24 mouse cellular contexts compared by ENCODE assay signal in the genomic region with DNA sequence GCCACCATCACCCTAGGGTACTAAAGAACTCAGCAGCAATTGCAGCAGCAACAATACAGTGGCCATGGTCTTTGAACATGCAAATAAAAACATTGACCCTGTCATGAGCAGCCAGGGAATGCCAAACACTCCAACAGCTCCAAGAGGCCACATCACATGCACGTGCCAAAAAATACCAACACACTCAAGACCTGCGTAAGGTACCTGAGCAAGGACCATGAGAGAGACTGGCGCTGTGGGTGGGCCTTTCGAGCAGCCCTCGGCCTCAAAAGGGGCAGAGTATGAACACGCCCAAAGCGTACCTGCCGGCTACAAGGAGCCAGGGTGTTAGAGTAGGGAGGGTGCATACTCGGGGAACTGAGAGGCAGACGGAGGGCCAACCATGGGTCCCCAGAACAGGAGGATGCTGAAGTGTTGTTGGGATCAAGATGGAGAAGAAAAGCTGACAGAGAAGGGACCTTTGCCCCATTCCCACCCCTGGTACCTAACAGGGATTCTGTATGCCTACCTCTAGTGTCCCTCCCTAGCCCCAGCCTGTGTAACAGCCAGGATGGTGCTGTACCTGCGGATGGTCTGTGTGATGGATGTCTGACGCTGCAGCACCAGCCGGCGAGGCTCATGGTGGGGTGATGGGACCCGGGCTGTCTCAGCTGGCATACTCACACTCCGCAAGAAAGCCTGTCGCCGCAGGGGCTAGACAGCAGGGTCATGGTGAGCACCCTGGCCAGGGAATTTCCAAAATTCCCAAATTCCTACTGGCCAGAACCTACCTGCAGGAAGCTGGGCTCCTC. TPM values are rescaled to one million over a fixed set of nuclear protein-coding genes. Genes with fewer than 3 reads are reported as not detected.
DNase-seq lines count a peak whose midpoint lies in the region; ATAC-seq and TF ChIP-seq lines count a peak whose summit lies in the region.
"Had no signal": no experiment of that assay in that cellular context is flagged by ENCODE, and none has a peak within 500 bp of the region (broad histone marks: within the 10 kb centered on the region; RNA-seq: fewer than 3 reads in every experiment).

No protein-coding gene starts in this region.

- H3K4me2 ChIP-seq in liver, embryonic 12.5 days, result no peak overlapping the region
- H3K4me2 ChIP-seq: embryonic facial prominence, embryonic 12.5 days; forebrain, embryonic 12.5 days; heart, embryonic 13.5 days; hindbrain, embryonic 12.5 days had no signal

- H3K9me3 ChIP-seq in liver, embryonic 12.5 days (replicated peaks), result no peaks in the 10 kb centered on the region
- H3K9me3 ChIP-seq: embryonic facial prominence, embryonic 12.5 days; forebrain, embryonic 12.5 days; heart, embryonic 13.5 days; hindbrain, embryonic 12.5 days had no signal

- no peaks in the 10 kb centered on the region for H3K27me3 ChIP-seq in liver, adult 2 months (ENCODE audit: control insufficient read depth, insufficient read depth, low read length)
- H3K27me3 ChIP-seq in liver, embryonic 12.5 days (replicated peaks), result peaks cover 29% of the 10 kb centered on the region
- H3K27me3 ChIP-seq: CH12.LX; embryonic facial prominence, embryonic 12.5 days; heart, embryonic 13.5 days; Patski had no signal

- no peaks in the 10 kb centered on the region; the same call in 1 of the 2 replicates for H3K79me2 ChIP-seq in liver, adult 2 months (ENCODE audit: control insufficient read depth, insufficient read depth, low read length)

- no peak for TF ChIP-seq POLR2A in liver, adult 2 months (IDR thresholded peaks at IDR 0.05; ENCODE audit: extremely low read depth, insufficient read depth, low read length)
- no peak for TF ChIP-seq POLR2A in lung, adult 2 months (IDR thresholded peaks at IDR 0.05; ENCODE audit: borderline replicate concordance, extremely low read depth, low read depth, low read length)

- no peak overlapping the region for H3K9ac ChIP-seq in liver, adult 2 months (ENCODE audit: low read depth, low read length)
- H3K9ac ChIP-seq in liver, embryonic 12.5 days, result no peak overlapping the region
- H3K9ac ChIP-seq: embryonic facial prominence, embryonic 12.5 days; forebrain, embryonic 12.5 days; heart, embryonic 13.5 days; hindbrain, embryonic 12.5 days had no signal

- TF ChIP-seq CTCF in gastrocnemius, adult 2 months (IDR thresholded peaks at IDR 0.05), result no peak
- TF ChIP-seq CTCF in liver, adult 2 months (IDR thresholded peaks at IDR 0.05; ENCODE audit: low read depth, low read length), result no peak
- TF ChIP-seq CTCF in lung, adult 2 months (IDR thresholded peaks at IDR 0.05; ENCODE audit: insufficient read depth, low read length), result no peak

- peak; percentile 22 for DNase-seq in gastrocnemius, adult 2 months
- no peak for DNase-seq in gastrocnemius, postnatal 14 days
- DNase-seq in liver, adult 2 months (ENCODE audit: extremely low read depth, low read depth, low spot score), result peak; percentile 36
- peak; percentile 54 for DNase-seq in lung, adult 2 months
- DNase-seq in lung, postnatal 10 days, result peak; percentile 26
- no peak for DNase-seq in kidney, adult 18-20 months
- DNase-seq: adrenal gland, postnatal 25 days; cerebellum, adult 18-20 months; cerebellum, postnatal 10 days; embryo, embryonic 11 days; gastrocnemius, postnatal 25 days; heart, postnatal 4 days had no signal

- no peak overlapping the region for H3K4me3 ChIP-seq in gastrocnemius, adult 2 months
- no peak overlapping the region for H3K4me3 ChIP-seq in liver, adult 2 months (ENCODE audit: insufficient read depth, low read depth, low read length)
- H3K4me3 ChIP-seq in liver, embryonic 12.5 days, result no peak overlapping the region
- no peak overlapping the region for H3K4me3 ChIP-seq in lung, adult 2 months (replicated peaks; ENCODE audit: extremely low read depth, low read depth, low read length)
- H3K4me3 ChIP-seq: embryonic facial prominence, embryonic 12.5 days; forebrain, embryonic 12.5 days; heart, embryonic 13.5 days; hindbrain, embryonic 12.5 days had no signal

- no peak for ATAC-seq in liver, embryonic 12.5 days
- ATAC-seq: activated CD4-positive, CD25-positive, alpha-beta regulatory T cell, adult 4 months; forebrain, embryonic 16.5 days; Patski had no signal

- H3K4me1 ChIP-seq in liver, adult 2 months (ENCODE audit: control insufficient read depth, insufficient read depth, low read length), result no peaks in the 10 kb centered on the region
- H3K4me1 ChIP-seq in liver, embryonic 12.5 days, result peaks cover 27% of the 10 kb centered on the region
- H3K4me1 ChIP-seq in lung, adult 2 months (ENCODE audit: control insufficient read depth, insufficient read depth, low read length), result peaks cover 6% of the 10 kb centered on the region; the same call in 1 of the 2 replicates

- H3K27ac ChIP-seq in gastrocnemius, adult 2 months, result no peak overlapping the region
- no peak overlapping the region for H3K27ac ChIP-seq in liver, adult 2 months (replicated peaks; ENCODE audit: insufficient read depth, low read depth, low read length)
- no peak overlapping the region for H3K27ac ChIP-seq in liver, embryonic 12.5 days
- H3K27ac ChIP-seq: embryonic facial prominence, embryonic 12.5 days; forebrain, embryonic 12.5 days; heart, embryonic 13.5 days; hindbrain, embryonic 12.5 days had no signal

- WGBS in liver, adult 2 months, result 85% methylated on average over 18 of the region's 18 CpGs
- 80% methylated on average over 18 of the region's 18 CpGs for WGBS in liver, embryonic 12.5 days (ENCODE audit: insufficient replicate concordance)
- 85% methylated on average over 18 of the region's 18 CpGs for WGBS in lung, adult 2 months

- intact Hi-C loops in gastrocnemius, adult 2 months (cut with DNase I), result loop anchor here (10.0 kb wide), 1 partner anchor 109 kb away; no protein-coding TSS in a partner anchor
- intact Hi-C loops in gastrocnemius, postnatal 14 days (cut with DNase I; ENCODE audit: low total_unique reads), result no loop called here

- H3K36me3 ChIP-seq in liver, adult 2 months (ENCODE audit: control insufficient read depth, insufficient read depth, low read length), result no peaks in the 10 kb centered on the region
- peaks cover 48% of the 10 kb centered on the region for H3K36me3 ChIP-seq in liver, embryonic 12.5 days

RNA-seq across cellular contexts. Expression of a gene that starts 6.5 kb away (rescaled TPM):
- total RNA-seq in gastrocnemius, adult 2 months (2021), result 10 to 100 TPM; 17.9 to 19.9 TPM
- 10 to 100 TPM; 18.4 to 24.4 TPM for total RNA-seq in gastrocnemius, postnatal 14 days (2021)
- 3.1 and 3.8 TPM in 2 replicates for total RNA-seq in liver, adult 2 months (2014; rRNA removed)
- polyA plus RNA-seq in liver, adult 2 months (2012; rRNA removed), result 11.1 and 18.0 TPM in 2 replicates
- 12.0 and 14.1 TPM in 2 replicates for polyA plus RNA-seq in liver, embryonic 12.5 days (2016; fragmentation: Nextera tagmentation; extraction: Ambion mirVana)
- 183 and 195 TPM in 2 replicates for polyA plus RNA-seq in lung, adult 2 months (2012; rRNA removed)
- total RNA-seq: granulocyte monocyte progenitor cell, adult 5-6 weeks had no signal

RNA-seq across cellular contexts. Expression of a gene that starts 10.4 kb away (rescaled TPM):
- total RNA-seq in gastrocnemius, adult 2 months (2021), result 1 to 10 TPM; 9.5 to 9.7 TPM
- 1 to 10 TPM; 8.6 to 8.9 TPM for total RNA-seq in gastrocnemius, postnatal 14 days (2021)
- total RNA-seq in liver, adult 2 months (2014; rRNA removed), result 10.9 and 11.7 TPM in 2 replicates
- polyA plus RNA-seq in liver, adult 2 months (2012; rRNA removed), result 6.0 and 7.6 TPM in 2 replicates
- 103 TPM in 2 replicates for polyA plus RNA-seq in liver, embryonic 12.5 days (2016; fragmentation: Nextera tagmentation; extraction: Ambion mirVana)
- 12.5 and 16.5 TPM in 2 replicates for polyA plus RNA-seq in lung, adult 2 months (2012; rRNA removed)

RNA-seq across cellular contexts. Expression of a gene that starts 10.7 kb away (rescaled TPM):
- total RNA-seq in gastrocnemius, adult 2 months (2021), result 1 to 10 TPM; 3.1 to 5.3 TPM
- 1 to 10 TPM; 7.9 to 9.6 TPM for total RNA-seq in gastrocnemius, postnatal 14 days (2021)
- total RNA-seq in liver, adult 2 months (2014; rRNA removed), result 9.0 and 10.3 TPM in 2 replicates
- polyA plus RNA-seq in liver, adult 2 months (2012; rRNA removed), result 7.1 and 9.1 TPM in 2 replicates
- 25.7 and 27.2 TPM in 2 replicates for polyA plus RNA-seq in liver, embryonic 12.5 days (2016; fragmentation: Nextera tagmentation; extraction: Ambion mirVana)
- polyA plus RNA-seq in lung, adult 2 months (2012; rRNA removed), result 9.8 and 12.4 TPM in 2 replicates

RNA-seq across cellular contexts. Expression of a gene that starts 15.5 kb away (rescaled TPM):
- total RNA-seq in gastrocnemius, adult 2 months (2021), result not detected
- under 1 TPM in 1 of 2 experiments, not detected in 1; 0.31 TPM for total RNA-seq in gastrocnemius, postnatal 14 days (2021)
- total RNA-seq in liver, adult 2 months (2014; rRNA removed), result 0.20 TPM in 1 of 2 replicates, not detected in the other
- polyA plus RNA-seq in liver, adult 2 months (2012; rRNA removed), result 0.06 and 0.07 TPM in 2 replicates
- polyA plus RNA-seq in liver, embryonic 12.5 days (2016; fragmentation: Nextera tagmentation; extraction: Ambion mirVana), result 0.22 and 0.30 TPM in 2 replicates
- 1.4 and 2.3 TPM in 2 replicates for polyA plus RNA-seq in lung, adult 2 months (2012; rRNA removed)
- total RNA-seq: adrenal gland, postnatal 25 days; common myeloid progenitor, adult 5-6 weeks; gastrocnemius, postnatal 25 days; granulocyte monocyte progenitor cell, adult 5-6 weeks had no signal
- polyA plus RNA-seq: embryonic facial prominence, embryonic 12.5 days; forebrain, embryonic 12.5 days; forebrain, embryonic 16.5 days; frontal cortex, adult 2 months; hindbrain, embryonic 12.5 days; Patski had no signal

RNA-seq across cellular contexts. Expression of a gene that starts 51.9 kb away (rescaled TPM):
- 10 to 100 TPM; 25.6 to 29.6 TPM for total RNA-seq in gastrocnemius, adult 2 months (2021)
- 10 to 100 TPM; 17.8 to 19.2 TPM for total RNA-seq in gastrocnemius, postnatal 14 days (2021)
- 12.7 and 13.4 TPM in 2 replicates for total RNA-seq in liver, adult 2 months (2014; rRNA removed)
- 46.7 and 65.4 TPM in 2 replicates for polyA plus RNA-seq in liver, adult 2 months (2012; rRNA removed)
- polyA plus RNA-seq in liver, embryonic 12.5 days (2016; fragmentation: Nextera tagmentation; extraction: Ambion mirVana), result 34.6 and 39.1 TPM in 2 replicates
- polyA plus RNA-seq in lung, adult 2 months (2012; rRNA removed), result 77.9 and 85.7 TPM in 2 replicates

Comparison
In these comparisons a context has a peak if more than half of its experiments do, and no peak if none do; other contexts are left out.
1. DNase-seq: peak in gastrocnemius, adult 2 months (single experiment), liver, adult 2 months (single experiment), lung, adult 2 months (single experiment) and lung, postnatal 10 days (single experiment); none in gastrocnemius, postnatal 14 days (single experiment) and kidney, adult 18-20 months (single experiment).